Mouse (Mus musculus) neural tube, postnatal 0 days (tissue): Measurements from ENCODE around the gene Sptlc3. TPM values are rescaled to one million over a fixed set of nuclear protein-coding genes. Genes with fewer than 3 reads are reported as not detected.

Experiments used
- polyA plus RNA-seq: library from polyadenylated mRNA; unstranded; fragments of >200 nt; fragmentation: Nextera tagmentation; extraction: Ambion mirVana; gene quantifications from 2 replicates; pipeline ENCODE4 v1.2.1, GENCODE M21; 2015

Sptlc3 gene
- 0.20 and 0.28 TPM in 2 replicates for polyA plus RNA-seq

DNA sequence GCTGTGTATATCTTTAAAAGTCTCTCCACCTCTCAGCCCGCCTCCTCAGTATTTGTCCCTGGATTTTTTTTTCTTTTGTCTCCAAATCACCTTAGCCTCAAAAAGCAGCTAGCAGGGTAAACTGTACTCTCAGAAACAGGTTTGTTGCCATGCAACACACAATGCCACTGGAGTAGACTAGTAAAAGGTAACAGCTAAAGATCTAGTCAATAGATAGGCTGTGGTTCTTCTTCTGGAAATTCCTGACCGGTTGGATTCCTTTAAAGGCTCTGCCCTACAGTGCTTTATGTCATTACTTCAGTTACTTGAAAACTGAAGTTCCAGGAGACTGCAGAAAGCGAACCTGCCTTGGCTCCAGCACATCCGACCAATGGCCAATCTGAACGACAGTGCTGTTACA lies at the start of gene Sptlc3:
TSS of gene Sptlc3 (plus strand) at position 78 of the 400 bp plus-strand sequence.

GRCm38 (mm10) chr2:139677809-139678274 lies 184.1 kb downstream of the Sptlc3 start, which contains the start of gene Ism1:
TSS of gene Ism1 (plus strand) at chr2:139678178.

Other genes starting within 250 kb of the Sptlc3 start
- gene Ism1, start 184.3 kb downstream of the Sptlc3 start, polyA plus RNA-seq: 1.4 and 1.5 TPM in 2 replicates